Mouse (Mus musculus) midbrain, embryonic 12.5 days (tissue): ENCODE measurements around the gene Mocs1. TPM values are rescaled to one million over a fixed set of nuclear protein-coding genes. Genes with fewer than 3 reads are reported as not detected.

Experiments used
- ATAC-seq: fragments of 200-750 bp; cut with Nextera tagmentation; 2 replicates; pipeline ENCODE4 v1.8.0; 2017; ENCODE audit warnings: low read depth, moderate TSS enrichment, moderate library complexity; ENCODE audit not compliant: low FRiP score
- H3K27ac ChIP-seq: fragments of 300-500 bp; sonication (generic); replicated peaks from 2 replicates; pipeline ENCODE4 v1.5.1; 2016; ENCODE audit warnings: mild to moderate bottlenecking
- H3K27me3 ChIP-seq: fragments of 300-500 bp; sonication (generic); 2 replicates; pipeline ENCODE4 v1.6.1; 2016; ENCODE audit warnings: mild to moderate bottlenecking
- H3K36me3 ChIP-seq: fragments of 300-500 bp; sonication (generic); 2 replicates; pipeline ENCODE4 v1.6.1; 2016
- H3K4me1 ChIP-seq: fragments of 300-500 bp; sonication (generic); 2 replicates; pipeline ENCODE4 v1.6.1; 2016
- H3K4me2 ChIP-seq: fragments of 300-500 bp; sonication (generic); replicated peaks from 2 replicates; pipeline ENCODE4 v1.6.1; 2016; ENCODE audit warnings: mild to moderate bottlenecking, moderate library complexity
- H3K4me3 ChIP-seq: fragments of 300-500 bp; sonication (generic); 2 replicates; pipeline ENCODE4 v1.5.1; 2016; ENCODE audit warnings: mild to moderate bottlenecking
- H3K9ac ChIP-seq: fragments of 300-500 bp; sonication (generic); replicated peaks from 2 replicates; pipeline ENCODE4 v1.6.1; 2016; ENCODE audit warnings: mild to moderate bottlenecking, moderate library complexity
- H3K9me3 ChIP-seq: fragments of 300-500 bp; sonication (generic); 2 replicates; pipeline ENCODE4 v1.6.1; 2016; ENCODE audit warnings: mild to moderate bottlenecking
- WGBS: fragments of 180-500 bp; shearing (Covaris S2); methylation state at CpG from one replicate; pipeline ENCODE4 v1.1.7; 2016; 5-methylcytosine and 5-hydroxymethylcytosine counted together
- polyA plus RNA-seq: library from polyadenylated mRNA; unstranded; fragments of >200 nt; fragmentation: Nextera tagmentation; extraction: Ambion mirVana; gene quantifications from 2 replicates; pipeline ENCODE4 v1.2.1, GENCODE M21; 2016

Gene Mocs1
- polyA plus RNA-seq, 1 experiment from 2014 or later: 4.7 TPM

DNA sequence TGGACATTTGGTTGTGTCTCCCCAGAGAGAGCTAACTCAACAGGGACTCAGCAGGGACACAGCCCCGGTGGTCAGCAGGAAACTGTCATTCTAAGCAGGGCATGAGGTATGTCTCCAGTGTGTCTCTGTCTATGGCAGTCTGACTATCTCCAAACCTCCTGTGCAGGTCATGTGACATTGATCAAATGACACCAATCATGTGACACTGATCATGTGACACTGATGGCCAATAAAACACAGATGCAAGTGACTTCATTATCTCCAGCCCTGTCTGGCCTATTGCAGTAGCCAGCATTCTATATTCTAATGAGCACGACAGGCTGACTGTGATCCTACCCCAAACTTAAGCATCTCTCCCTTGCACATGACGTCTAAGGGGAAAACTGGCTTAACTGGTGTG is 11.9 kb upstream of the Mocs1 start:
- Histone ChIP-seq H3K27ac (no peak overlapping the region), H3K36me3 (no peaks in the 10 kb centered on the region), H3K4me2 (no peak overlapping the region), H3K9me3 (no peaks in the 10 kb centered on the region), H3K9ac (no peak overlapping the region), H3K27me3 (no peaks in the 10 kb centered on the region), H3K4me3 (no peak overlapping the region), H3K4me1 (no peaks in the 10 kb centered on the region)
- ATAC-seq: no peak
- 64% methylated on average over 3 of the region's 3 CpGs for WGBS

DNA sequence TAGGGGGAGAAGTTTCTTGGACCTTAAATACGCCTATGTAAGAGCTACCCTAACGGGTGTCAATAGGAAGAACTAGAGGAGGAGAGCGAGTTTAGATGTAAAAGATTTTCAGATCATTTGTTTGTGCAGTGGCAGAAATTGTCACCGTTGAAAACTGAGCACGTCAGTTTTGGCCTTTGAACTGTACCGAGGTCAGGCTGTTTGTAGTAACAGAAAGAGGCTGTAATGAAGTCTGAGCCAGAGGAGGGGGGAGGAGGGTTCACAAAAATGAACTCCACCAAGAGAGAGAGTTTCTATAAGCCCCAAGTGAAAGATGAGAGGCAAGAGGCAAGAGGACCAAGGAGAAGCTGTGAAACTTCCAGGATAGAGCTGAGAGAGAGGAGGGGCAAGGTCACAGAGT is 8.3 kb upstream of the Mocs1 start:
- Histone ChIP-seq H3K27me3 (no peaks in the 10 kb centered on the region), H3K9me3 (no peaks in the 10 kb centered on the region), H3K4me2 (no peak overlapping the region), H3K27ac (no peak overlapping the region), H3K9ac (no peak overlapping the region), H3K4me1 (no peaks in the 10 kb centered on the region), H3K4me3 (no peak overlapping the region), H3K36me3 (no peaks in the 10 kb centered on the region)
- ATAC-seq: no peak
- WGBS: 72% methylated on average over 6 of the region's 6 CpGs

DNA sequence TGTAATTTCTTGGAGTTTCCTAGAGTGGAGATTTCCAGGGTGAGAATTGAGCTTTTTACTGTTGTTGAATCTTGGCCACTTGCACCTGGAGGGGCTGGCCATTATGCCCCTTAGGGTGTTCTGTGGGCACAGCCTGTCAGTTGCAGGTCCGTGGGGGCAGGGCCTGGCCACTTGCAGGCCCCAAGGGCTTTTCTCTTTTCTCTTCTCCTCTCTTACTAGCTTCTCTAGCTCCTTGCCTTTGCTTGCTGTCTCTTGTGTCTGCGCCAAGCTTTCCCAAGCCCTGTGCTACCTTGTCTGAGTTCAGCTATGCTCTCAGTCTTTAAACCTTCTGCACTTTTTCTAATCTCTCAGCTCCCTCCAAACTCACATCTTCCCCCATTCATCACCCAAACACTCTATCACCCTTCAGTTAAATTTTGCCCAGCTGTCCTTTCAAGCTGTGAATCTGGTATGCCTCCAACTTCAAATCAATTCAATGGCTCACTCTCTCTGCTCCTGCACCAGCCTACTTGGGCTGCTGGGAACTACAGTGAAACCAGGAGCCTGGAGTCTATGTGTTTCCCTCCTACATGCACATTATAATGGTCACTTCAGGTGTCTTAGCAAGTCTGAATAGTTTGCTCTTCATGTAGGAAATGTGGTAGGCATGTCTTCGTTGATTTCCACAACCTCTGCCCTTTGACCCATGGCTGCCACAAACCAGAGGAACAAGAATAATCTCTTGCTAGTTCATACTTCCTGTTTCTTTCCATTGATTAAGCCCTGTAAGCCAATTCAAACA is 5.7 kb upstream of the Mocs1 start:
- Histone ChIP-seq H3K36me3 (no peaks in the 10 kb centered on the region), H3K27ac (no peak overlapping the region), H3K4me2 (no peak overlapping the region), H3K27me3 (no peaks in the 10 kb centered on the region), H3K9me3 (no peaks in the 10 kb centered on the region), H3K4me1 (no peaks in the 10 kb centered on the region), H3K9ac (no peak overlapping the region), H3K4me3 (no peak overlapping the region)
- no peak for ATAC-seq
- WGBS: 73% methylated on average over 3 of the region's 3 CpGs

DNA sequence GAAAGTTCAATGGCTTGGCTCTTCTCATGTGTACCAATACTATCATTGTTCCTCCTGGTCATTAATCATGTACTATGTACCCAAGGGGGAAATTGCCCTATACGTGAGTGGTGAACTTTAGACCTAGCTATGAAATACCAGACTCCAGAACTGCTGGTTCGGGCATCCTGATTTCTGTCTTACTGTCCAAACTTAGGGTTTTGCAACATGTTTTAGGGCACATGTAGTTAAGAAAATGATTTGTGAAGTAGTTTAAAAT is 5.2 kb upstream of the Mocs1 start:
- no peak overlapping the region for H3K4me3 ChIP-seq
- no peak for ATAC-seq
- H3K36me3 ChIP-seq: no peaks in the 10 kb centered on the region
- H3K4me2 ChIP-seq: no peak overlapping the region
- no peaks in the 10 kb centered on the region for H3K9me3 ChIP-seq
- H3K27ac ChIP-seq: no peak overlapping the region
- 92% methylated on average over 2 of the region's 2 CpGs for WGBS
- H3K9ac ChIP-seq: no peak overlapping the region
- no peaks in the 10 kb centered on the region for H3K4me1 ChIP-seq
- H3K27me3 ChIP-seq: no peaks in the 10 kb centered on the region

DNA sequence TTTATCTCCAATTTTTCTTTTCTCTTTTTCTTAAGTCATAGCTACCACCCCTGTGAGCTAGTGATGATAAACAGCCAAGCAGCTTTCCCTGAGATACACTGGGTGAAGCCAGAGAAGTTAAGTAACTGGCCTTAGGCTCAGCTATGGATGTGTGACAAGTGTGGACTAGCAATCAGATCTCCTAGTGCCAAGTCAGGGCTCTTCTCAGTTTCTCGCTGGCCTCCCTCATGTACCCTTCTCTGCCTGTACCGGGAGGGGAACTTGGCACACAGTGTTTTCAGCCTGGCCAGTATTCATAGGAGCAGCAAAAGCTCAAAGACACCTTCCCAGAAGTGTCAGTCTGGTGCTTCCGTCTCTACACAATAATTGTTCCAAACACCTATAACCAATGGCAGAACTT is 4.3 kb upstream of the Mocs1 start:
- Histone ChIP-seq H3K36me3 (no peaks in the 10 kb centered on the region), H3K4me3 (no peak overlapping the region), H3K4me2 (no peak overlapping the region), H3K27ac (no peak overlapping the region), H3K9ac (no peak overlapping the region), H3K27me3 (no peaks in the 10 kb centered on the region), H3K4me1 (peaks cover 5% of the 10 kb centered on the region), H3K9me3 (no peaks in the 10 kb centered on the region)
- WGBS: 92% methylated on average over 3 of the region's 3 CpGs
- no peak for ATAC-seq

DNA sequence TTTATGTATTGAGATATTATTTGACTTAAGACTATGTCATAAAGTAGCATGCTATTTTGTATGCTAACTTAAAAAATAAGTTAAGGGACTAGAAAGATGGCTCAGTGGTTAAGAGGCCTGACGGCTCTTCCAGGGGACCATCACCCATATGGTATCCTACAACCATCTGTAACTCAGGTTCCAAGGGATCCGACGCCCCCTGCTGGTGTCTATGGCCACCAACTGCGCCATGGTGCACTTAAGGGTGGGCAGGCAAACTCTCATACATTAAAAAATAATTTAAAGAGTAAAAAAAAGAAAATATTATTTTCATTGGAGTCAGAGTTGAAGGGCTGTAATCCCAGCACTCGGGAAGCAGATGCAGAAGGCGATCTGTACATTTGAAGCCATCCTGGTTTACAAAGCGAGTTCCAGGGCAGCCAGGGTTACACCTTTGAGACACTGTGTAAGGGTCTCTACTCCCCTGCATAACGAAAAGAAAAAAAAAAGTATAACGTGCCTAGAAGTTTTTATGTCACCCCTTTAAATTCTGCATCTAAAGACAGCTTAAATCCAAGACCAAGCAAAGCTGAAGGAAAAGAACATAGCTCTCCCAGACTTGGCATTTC is 427 bp upstream of the Mocs1 start:
- no peaks in the 10 kb centered on the region for H3K9me3 ChIP-seq
- peak; percentile 45 for ATAC-seq
- no peaks in the 10 kb centered on the region for H3K36me3 ChIP-seq
- H3K27me3 ChIP-seq: no peaks in the 10 kb centered on the region
- H3K27ac ChIP-seq: no peak overlapping the region
- H3K4me2 ChIP-seq: peak overlapping the region; percentile 90
- WGBS: 19% methylated on average over 9 of the region's 9 CpGs
- peaks cover 20% of the 10 kb centered on the region for H3K4me1 ChIP-seq
- peak overlapping the region; percentile 76 for H3K4me3 ChIP-seq
- H3K9ac ChIP-seq: no peak overlapping the region

DNA sequence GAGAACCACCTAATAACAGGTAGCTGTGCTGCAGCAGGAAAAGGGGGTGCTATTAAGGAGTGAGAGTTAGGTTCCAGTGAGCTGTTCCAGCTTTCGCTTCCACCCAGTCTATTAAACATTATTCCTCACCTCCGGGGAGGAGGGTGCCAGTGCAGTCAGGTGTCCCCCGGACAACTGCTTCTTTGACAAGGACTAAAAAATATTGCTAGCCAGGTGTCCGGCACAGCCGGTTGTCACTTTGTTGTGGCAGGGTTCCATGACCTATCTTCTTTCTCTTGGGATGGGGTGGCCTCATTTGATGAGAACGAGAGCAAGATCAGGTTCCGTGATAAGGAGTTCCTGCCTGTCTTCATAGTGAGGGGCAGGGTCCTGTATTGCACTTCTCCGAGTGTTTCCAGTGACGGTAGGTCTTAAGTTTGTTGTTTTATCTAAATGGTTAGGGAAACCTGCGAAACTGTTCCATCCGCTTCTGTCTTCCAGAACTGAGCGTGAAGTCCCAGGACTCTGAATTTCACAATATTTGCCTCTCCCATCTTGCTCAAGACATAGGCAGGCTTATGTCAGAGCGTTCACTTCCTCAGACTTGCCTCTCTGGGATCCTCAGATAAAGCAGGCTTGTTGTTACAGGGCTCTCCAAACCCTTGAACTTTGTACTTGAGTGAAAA is 721 bp downstream of the Mocs1 start:
- peaks cover 20% of the 10 kb centered on the region for H3K4me1 ChIP-seq
- no peaks in the 10 kb centered on the region for H3K27me3 ChIP-seq
- no peaks in the 10 kb centered on the region; the same call in 1 of the 2 replicates for H3K36me3 ChIP-seq
- WGBS: 69% methylated on average over 13 of the region's 13 CpGs
- H3K9me3 ChIP-seq: no peaks in the 10 kb centered on the region
- no peak for ATAC-seq
- H3K9ac ChIP-seq: peak overlapping the region; percentile 89
- peak overlapping the region; percentile 90 for H3K4me2 ChIP-seq
- peak overlapping the region; percentile 76 for H3K4me3 ChIP-seq
- no peak overlapping the region for H3K27ac ChIP-seq

DNA sequence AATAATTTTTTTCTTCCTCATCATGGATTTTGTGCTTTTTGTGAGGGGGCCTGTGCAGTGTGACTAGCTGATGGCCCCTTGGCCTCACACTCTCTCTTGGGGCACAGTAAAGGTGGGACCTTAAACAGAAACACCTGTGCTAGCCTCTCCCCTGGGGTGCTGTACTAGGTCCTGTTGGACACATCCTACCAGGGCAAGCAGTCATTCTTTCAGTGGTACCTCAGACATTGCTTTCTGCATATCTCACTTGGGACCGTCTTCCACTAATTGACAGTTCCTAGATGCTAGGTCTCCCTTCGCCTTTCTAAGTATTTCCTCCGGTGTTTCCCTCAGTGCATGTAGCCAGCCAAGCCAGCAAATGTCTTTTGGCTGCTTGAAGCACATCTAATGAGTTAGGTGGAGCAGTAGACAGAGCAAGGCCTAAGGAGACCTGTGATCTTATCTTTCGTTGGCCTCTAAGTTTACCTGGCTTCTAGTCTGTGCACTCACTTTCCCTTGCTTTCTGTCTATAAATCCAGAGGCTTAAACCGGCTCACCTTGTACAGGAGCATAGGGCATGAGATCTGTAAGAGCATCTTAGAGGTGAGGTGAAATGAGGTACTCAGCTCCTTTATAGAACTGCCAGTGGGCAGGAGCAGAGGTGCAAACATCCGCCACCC is 1.4 kb downstream of the Mocs1 start:
- no peak overlapping the region for H3K27ac ChIP-seq
- H3K4me2 ChIP-seq: peak overlapping the region; percentile 90
- 97% methylated on average over 6 of the region's 6 CpGs for WGBS
- no peaks in the 10 kb centered on the region for H3K27me3 ChIP-seq
- no peak for ATAC-seq
- no peaks in the 10 kb centered on the region for H3K9me3 ChIP-seq
- H3K4me3 ChIP-seq: peak overlapping the region; percentile 76; the same call in 1 of the 2 replicates
- peaks cover under 1% of the 10 kb centered on the region; the same call in 1 of the 2 replicates for H3K36me3 ChIP-seq
- H3K4me1 ChIP-seq: peaks cover 20% of the 10 kb centered on the region
- H3K9ac ChIP-seq: 0 out of 2 replicates have a peak overlapping the region, but pooled peaks have one; percentile 11

DNA sequence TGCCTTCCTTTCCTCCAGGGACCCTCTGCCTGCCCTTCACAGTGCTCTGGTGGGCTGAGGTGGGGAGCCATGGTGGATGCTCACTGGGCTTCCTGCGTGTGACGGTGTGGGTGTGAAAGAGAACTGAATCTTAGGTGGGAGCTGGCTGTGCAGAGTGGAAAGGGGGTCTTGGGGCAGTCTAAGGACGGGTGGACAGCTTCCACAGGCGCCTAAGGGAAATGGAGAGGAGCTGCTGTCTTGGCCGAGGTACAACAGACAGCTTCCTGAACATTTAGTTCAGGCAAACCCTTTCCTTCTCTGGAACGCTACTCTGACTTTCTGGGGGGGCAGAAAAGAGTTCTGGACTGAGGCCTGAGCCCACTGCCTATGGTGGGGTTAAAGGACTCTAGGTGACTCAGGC is 2.0 kb downstream of the Mocs1 start:
- Histone ChIP-seq H3K27me3 (no peaks in the 10 kb centered on the region), H3K4me1 (peaks cover 20% of the 10 kb centered on the region), H3K27ac (no peak overlapping the region), H3K9ac (0 out of 2 replicates have a peak overlapping the region, but pooled peaks have one; percentile 11), H3K4me2 (no peak overlapping the region), H3K9me3 (no peaks in the 10 kb centered on the region), H3K36me3 (peaks cover 6% of the 10 kb centered on the region), H3K4me3 (no peak overlapping the region)
- no peak for ATAC-seq
- WGBS: 85% methylated on average over 6 of the region's 6 CpGs

DNA sequence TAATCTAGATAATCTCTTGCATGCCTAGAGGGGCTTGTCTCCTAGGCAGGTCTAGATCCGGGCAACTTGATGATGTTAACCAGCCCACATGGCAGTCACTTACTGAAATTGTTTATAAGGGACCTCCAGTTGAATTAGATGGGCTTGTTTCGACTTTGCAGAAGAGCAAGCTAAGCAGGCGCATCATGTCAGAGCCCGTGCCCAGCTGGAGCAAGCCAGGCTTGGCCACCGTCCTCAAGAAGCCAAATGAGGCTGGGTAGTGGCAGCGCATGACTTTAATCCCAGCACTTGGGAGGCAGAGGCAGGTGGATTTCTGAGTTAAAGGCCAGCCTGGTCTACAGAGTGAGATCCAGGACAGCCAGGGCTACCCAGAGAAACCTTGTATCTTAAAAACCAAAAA is 3.0 kb downstream of the Mocs1 start:
- H3K9me3 ChIP-seq: no peaks in the 10 kb centered on the region; the same call in 1 of the 2 replicates
- peaks cover 20% of the 10 kb centered on the region for H3K4me1 ChIP-seq
- no peak overlapping the region for H3K4me3 ChIP-seq
- 92% methylated on average over 6 of the region's 6 CpGs for WGBS
- no peak overlapping the region for H3K9ac ChIP-seq
- no peak overlapping the region for H3K27ac ChIP-seq
- H3K4me2 ChIP-seq: no peak overlapping the region
- H3K27me3 ChIP-seq: no peaks in the 10 kb centered on the region
- ATAC-seq: no peak
- H3K36me3 ChIP-seq: peaks cover 15% of the 10 kb centered on the region

DNA sequence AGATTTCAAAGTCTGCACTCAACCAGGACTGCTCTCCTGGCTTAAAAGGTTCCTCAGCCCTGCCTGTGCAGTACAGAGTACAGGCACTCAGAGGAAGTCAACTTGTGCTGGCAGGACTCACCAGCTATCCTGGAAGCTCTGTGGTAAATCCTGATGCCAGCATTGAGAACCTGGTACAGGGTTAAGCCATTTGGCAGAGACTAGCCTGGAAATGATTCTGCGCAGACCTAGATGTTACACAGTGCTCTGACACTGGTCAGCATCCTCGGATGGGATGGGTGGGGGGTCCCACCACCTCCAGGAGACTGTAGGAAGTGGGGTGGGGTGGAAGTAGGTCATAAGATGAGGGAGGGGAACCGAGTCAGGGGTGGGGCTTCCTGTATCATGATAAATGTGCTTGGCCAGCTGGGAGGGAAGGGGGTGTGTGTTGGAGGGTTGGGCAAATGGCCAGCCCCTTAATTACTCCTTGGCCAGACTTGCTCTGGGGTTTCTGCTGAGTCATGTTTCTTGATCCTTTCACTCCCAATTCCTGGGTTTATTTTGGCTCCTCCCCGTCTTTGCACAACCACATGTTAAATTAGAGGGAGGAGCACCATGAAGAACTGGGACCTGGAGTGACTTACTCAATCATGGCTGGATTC is 4.0 kb downstream of the Mocs1 start:
- H3K9me3 ChIP-seq: no peaks in the 10 kb centered on the region; the same call in 1 of the 2 replicates
- H3K27me3 ChIP-seq: no peaks in the 10 kb centered on the region
- no peak overlapping the region for H3K9ac ChIP-seq
- no peak overlapping the region for H3K4me2 ChIP-seq
- no peak overlapping the region for H3K27ac ChIP-seq
- no peak for ATAC-seq
- H3K4me3 ChIP-seq: no peak overlapping the region
- 83% methylated on average over 4 of the region's 4 CpGs for WGBS
- H3K36me3 ChIP-seq: peaks cover 15% of the 10 kb centered on the region
- peaks cover 20% of the 10 kb centered on the region for H3K4me1 ChIP-seq
